Mouse (Mus musculus): ENCODE measurements around the gene Olfml2b. TPM values are rescaled to one million over a fixed set of nuclear protein-coding genes. Genes with fewer than 3 reads are reported as not detected.

Olfml2b gene
- polyA plus RNA-seq, 1 experiment from 2014 or later: 4.5 TPM

GRCm38 (mm10) chr1:170698771-170699170 lies 54.4 kb downstream of the Olfml2b start:
- Histone ChIP-seq H3K4me3 (ENCODE audit: low read depth, low read length) (no peak overlapping the region), H3K4me1 (replicated peaks; ENCODE audit: control insufficient read depth, insufficient read depth, low read length) (no peaks in the 10 kb centered on the region), H3K4me2 (replicated peaks; ENCODE audit: low read depth, low read length) (no peak overlapping the region), H3K27me3 (ENCODE audit: control insufficient read depth, insufficient read depth, low read length) (no peaks in the 10 kb centered on the region), H3K9ac (ENCODE audit: low read depth, low read length) (no peak overlapping the region), H3K27ac (ENCODE audit: low read depth, low read length) (no peak overlapping the region), H3K36me3 (ENCODE audit: control insufficient read depth, insufficient read depth, low read length) (no peaks in the 10 kb centered on the region), H3K9me3 (ENCODE audit: control insufficient read depth, low read length) (no peaks in the 10 kb centered on the region)
- ATAC-seq (ENCODE audit: low FRiP score) (no peak), DNase-seq (ENCODE audit: low spot score) (no peak)
- WGBS: 82% methylated on average over 3 of the region's 3 CpGs

- H3K36me3 ChIP-seq (ENCODE audit: control insufficient read depth, insufficient read depth, low read length): no peaks in the 10 kb centered on the region
- no peaks in the 10 kb centered on the region for H3K4me1 ChIP-seq (replicated peaks; ENCODE audit: control insufficient read depth, insufficient read depth, low read length)
- H3K4me2 ChIP-seq (replicated peaks; ENCODE audit: low read depth, low read length): no peak overlapping the region
- H3K9ac ChIP-seq (ENCODE audit: low read depth, low read length): no peak overlapping the region
- no peaks in the 10 kb centered on the region for H3K9me3 ChIP-seq (ENCODE audit: control insufficient read depth, low read length)
- ATAC-seq (ENCODE audit: low FRiP score) (no peak), DNase-seq (ENCODE audit: low spot score) (no peak)
- no peaks in the 10 kb centered on the region for H3K27me3 ChIP-seq (ENCODE audit: control insufficient read depth, insufficient read depth, low read length)
- H3K27ac ChIP-seq (ENCODE audit: low read depth, low read length): no peak overlapping the region
- WGBS: 81% methylated on average over 9 of the region's 9 CpGs
- no peak overlapping the region for H3K4me3 ChIP-seq (ENCODE audit: low read depth, low read length)
These were observed 55.2 kb downstream of the Olfml2b start for GRCm38 (mm10) chr1:170699553-170699952.

- H3K4me3 ChIP-seq (ENCODE audit: low read depth, low read length): no peak overlapping the region
- ATAC-seq (ENCODE audit: low FRiP score) (no peak), DNase-seq (ENCODE audit: low spot score) (no peak)
- no peaks in the 10 kb centered on the region for H3K27me3 ChIP-seq (ENCODE audit: control insufficient read depth, insufficient read depth, low read length)
- no peaks in the 10 kb centered on the region for H3K9me3 ChIP-seq (ENCODE audit: control insufficient read depth, low read length)
- 84% methylated on average over 3 of the region's 3 CpGs for WGBS
- no peak overlapping the region for H3K27ac ChIP-seq (ENCODE audit: low read depth, low read length)
- H3K9ac ChIP-seq (ENCODE audit: low read depth, low read length): no peak overlapping the region
- no peaks in the 10 kb centered on the region for H3K4me1 ChIP-seq (replicated peaks; ENCODE audit: control insufficient read depth, insufficient read depth, low read length)
- H3K4me2 ChIP-seq (replicated peaks; ENCODE audit: low read depth, low read length): no peak overlapping the region
- no peaks in the 10 kb centered on the region for H3K36me3 ChIP-seq (ENCODE audit: control insufficient read depth, insufficient read depth, low read length)
These were observed 56.2 kb downstream of the Olfml2b start for GRCm38 (mm10) chr1:170700496-170701027.

DNA sequence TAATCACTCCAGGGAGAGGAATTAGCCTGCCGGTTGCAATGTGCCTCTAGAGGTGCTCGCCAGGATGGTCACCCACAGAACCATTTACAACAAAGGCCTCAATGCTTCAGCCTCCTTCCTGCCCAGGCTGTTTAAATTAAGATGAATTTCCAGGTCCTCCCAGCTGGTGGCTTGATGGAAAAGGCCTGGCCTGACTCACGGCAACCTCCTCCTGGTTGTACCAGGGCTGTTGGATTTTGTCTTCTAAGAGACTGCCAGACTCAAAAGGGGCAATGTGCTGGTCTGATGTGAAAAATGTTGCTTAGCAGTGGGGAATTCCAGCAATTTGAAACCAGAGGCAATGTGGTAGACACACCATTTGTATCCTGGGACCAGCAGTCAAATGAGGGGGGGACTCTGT lies 56.8 kb downstream of the Olfml2b start:
- 58% methylated on average over 3 of the region's 3 CpGs for WGBS
- DNase-seq (ENCODE audit: low spot score) (peak; percentile 11), ATAC-seq (ENCODE audit: low FRiP score) (no peak)
- H3K4me3 ChIP-seq (ENCODE audit: low read depth, low read length): no peak overlapping the region
- no peaks in the 10 kb centered on the region for H3K27me3 ChIP-seq (ENCODE audit: control insufficient read depth, insufficient read depth, low read length)
- no peak overlapping the region for H3K27ac ChIP-seq (ENCODE audit: low read depth, low read length)
- H3K4me1 ChIP-seq (replicated peaks; ENCODE audit: control insufficient read depth, insufficient read depth, low read length): no peaks in the 10 kb centered on the region
- H3K9ac ChIP-seq (ENCODE audit: low read depth, low read length): no peak overlapping the region
- H3K9me3 ChIP-seq (ENCODE audit: control insufficient read depth, low read length): no peaks in the 10 kb centered on the region
- H3K4me2 ChIP-seq (replicated peaks; ENCODE audit: low read depth, low read length): no peak overlapping the region
- no peaks in the 10 kb centered on the region for H3K36me3 ChIP-seq (ENCODE audit: control insufficient read depth, insufficient read depth, low read length)

DNA sequence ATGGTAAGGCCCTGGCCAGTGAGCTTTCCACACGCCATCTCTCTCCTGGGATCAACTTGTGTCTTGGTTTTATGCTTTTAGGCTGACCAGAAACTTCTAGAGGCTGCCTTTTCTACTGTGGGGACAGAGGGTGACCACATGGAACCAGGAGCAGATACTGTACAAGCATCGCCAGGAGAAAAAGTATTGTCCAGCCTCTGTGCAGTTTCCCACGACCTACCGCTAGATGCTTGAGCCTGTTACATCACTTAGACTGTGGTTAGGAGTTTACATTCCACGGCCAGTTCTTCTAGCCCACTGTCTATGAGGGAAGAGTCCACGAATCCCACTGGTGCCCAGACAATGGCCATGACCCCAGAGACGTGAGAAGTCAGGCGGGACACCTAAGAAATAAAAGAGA lies 57.2 kb downstream of the Olfml2b start:
- 82% methylated on average over 8 of the region's 8 CpGs for WGBS
- no peak overlapping the region for H3K9ac ChIP-seq (ENCODE audit: low read depth, low read length)
- DNase-seq (ENCODE audit: low spot score): no peak
- no peaks in the 10 kb centered on the region for H3K27me3 ChIP-seq (ENCODE audit: control insufficient read depth, insufficient read depth, low read length)
- no peaks in the 10 kb centered on the region for H3K9me3 ChIP-seq (ENCODE audit: control insufficient read depth, low read length)
- no peak overlapping the region for H3K4me3 ChIP-seq (ENCODE audit: low read depth, low read length)
- no peak for ATAC-seq (ENCODE audit: low FRiP score)
- H3K27ac ChIP-seq (ENCODE audit: low read depth, low read length): no peak overlapping the region
- H3K4me1 ChIP-seq (replicated peaks; ENCODE audit: control insufficient read depth, insufficient read depth, low read length): no peaks in the 10 kb centered on the region
- H3K4me2 ChIP-seq (replicated peaks; ENCODE audit: low read depth, low read length): no peak overlapping the region
- H3K36me3 ChIP-seq (ENCODE audit: control insufficient read depth, insufficient read depth, low read length): no peaks in the 10 kb centered on the region

DNA sequence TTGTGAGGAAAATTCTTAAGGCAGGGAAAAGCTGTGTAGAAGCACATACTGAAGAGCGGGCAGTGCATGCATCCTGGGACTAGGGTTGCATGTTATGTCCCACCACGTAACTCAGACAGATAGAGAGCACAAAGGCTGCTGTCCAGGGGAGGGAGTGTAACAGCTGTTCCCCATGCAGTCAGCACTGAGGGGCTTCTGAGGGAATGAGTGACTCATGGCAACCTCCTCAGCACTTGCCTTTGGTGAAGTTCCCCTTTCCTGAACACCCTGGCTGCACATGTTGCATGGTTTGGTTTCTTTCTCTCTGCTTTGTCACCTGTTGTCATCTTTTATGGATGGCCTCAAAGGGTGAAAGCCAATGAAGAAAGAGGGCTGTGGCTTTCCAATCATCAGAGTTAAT lies 57.9 kb downstream of the Olfml2b start:
- Histone ChIP-seq H3K9me3 (ENCODE audit: control insufficient read depth, low read length) (no peaks in the 10 kb centered on the region), H3K4me3 (ENCODE audit: low read depth, low read length) (no peak overlapping the region), H3K4me2 (replicated peaks; ENCODE audit: low read depth, low read length) (no peak overlapping the region), H3K36me3 (ENCODE audit: control insufficient read depth, insufficient read depth, low read length) (no peaks in the 10 kb centered on the region), H3K9ac (ENCODE audit: low read depth, low read length) (no peak overlapping the region), H3K27ac (ENCODE audit: low read depth, low read length) (no peak overlapping the region), H3K4me1 (replicated peaks; ENCODE audit: control insufficient read depth, insufficient read depth, low read length) (no peaks in the 10 kb centered on the region), H3K27me3 (ENCODE audit: control insufficient read depth, insufficient read depth, low read length) (no peaks in the 10 kb centered on the region)
- no peak for ATAC-seq (ENCODE audit: low FRiP score)
- WGBS: 80% methylated on average over 2 of the region's 2 CpGs
- DNase-seq (ENCODE audit: low spot score): no peak

DNA sequence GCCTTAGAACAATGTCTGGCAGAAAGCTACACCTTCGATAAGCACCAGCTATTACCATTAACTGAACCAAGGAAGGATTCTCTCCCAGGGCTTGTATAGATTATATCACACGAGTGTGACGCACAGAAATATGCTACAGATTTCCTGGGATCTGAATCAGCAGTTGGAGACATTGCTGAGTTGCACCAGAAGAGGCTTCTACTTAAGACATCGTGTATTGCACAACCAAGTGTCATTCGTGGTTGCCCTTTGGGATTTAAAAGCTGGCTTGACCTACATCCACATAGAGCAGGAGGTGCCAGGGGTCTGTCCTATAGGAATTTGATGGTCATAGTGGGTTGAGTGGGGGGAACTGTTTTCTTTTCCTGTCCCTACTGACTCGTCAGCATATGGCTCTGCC lies 58.6 kb downstream of the Olfml2b start:
- 88% methylated on average over 6 of the region's 6 CpGs for WGBS
- Histone ChIP-seq H3K4me2 (replicated peaks; ENCODE audit: low read depth, low read length) (no peak overlapping the region), H3K4me1 (replicated peaks; ENCODE audit: control insufficient read depth, insufficient read depth, low read length) (no peaks in the 10 kb centered on the region), H3K27ac (ENCODE audit: low read depth, low read length) (no peak overlapping the region), H3K27me3 (ENCODE audit: control insufficient read depth, insufficient read depth, low read length) (no peaks in the 10 kb centered on the region), H3K36me3 (ENCODE audit: control insufficient read depth, insufficient read depth, low read length) (no peaks in the 10 kb centered on the region), H3K9me3 (ENCODE audit: control insufficient read depth, low read length) (no peaks in the 10 kb centered on the region), H3K4me3 (ENCODE audit: low read depth, low read length) (no peak overlapping the region), H3K9ac (ENCODE audit: low read depth, low read length) (no peak overlapping the region)
- DNase-seq (ENCODE audit: low spot score) (no peak), ATAC-seq (ENCODE audit: low FRiP score) (no peak)

DNA sequence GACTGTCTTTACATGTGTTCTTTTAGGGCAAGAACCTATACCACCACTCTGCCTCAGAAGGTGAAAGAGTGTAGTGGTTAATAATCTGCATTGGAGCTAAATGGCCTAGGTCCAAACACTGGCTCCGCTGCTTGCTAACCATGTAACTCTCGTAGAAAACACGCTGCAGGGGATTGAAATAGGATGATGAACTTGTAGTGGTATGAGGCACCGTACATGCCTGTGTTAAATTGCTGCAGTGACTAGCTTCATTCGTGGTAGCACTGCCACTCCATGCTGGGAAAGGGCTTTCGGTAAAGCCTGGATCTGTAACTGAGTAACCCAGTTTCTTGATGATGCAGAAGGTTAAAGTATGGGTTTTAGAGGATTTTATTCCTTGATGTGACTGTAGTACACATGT lies 59.8 kb downstream of the Olfml2b start:
- no peak overlapping the region for H3K4me3 ChIP-seq (ENCODE audit: low read depth, low read length)
- no peaks in the 10 kb centered on the region for H3K27me3 ChIP-seq (ENCODE audit: control insufficient read depth, insufficient read depth, low read length)
- DNase-seq (ENCODE audit: low spot score) (no peak), ATAC-seq (ENCODE audit: low FRiP score) (no peak)
- no peak overlapping the region for H3K27ac ChIP-seq (ENCODE audit: low read depth, low read length)
- H3K4me2 ChIP-seq (replicated peaks; ENCODE audit: low read depth, low read length): no peak overlapping the region
- H3K36me3 ChIP-seq (ENCODE audit: control insufficient read depth, insufficient read depth, low read length): no peaks in the 10 kb centered on the region
- no peak overlapping the region for H3K9ac ChIP-seq (ENCODE audit: low read depth, low read length)
- no peaks in the 10 kb centered on the region for H3K4me1 ChIP-seq (replicated peaks; ENCODE audit: control insufficient read depth, insufficient read depth, low read length)
- H3K9me3 ChIP-seq (ENCODE audit: control insufficient read depth, low read length): no peaks in the 10 kb centered on the region
- WGBS: 91% methylated on average over 6 of the region's 6 CpGs

- Histone ChIP-seq H3K9ac (ENCODE audit: low read depth, low read length) (no peak overlapping the region), H3K4me2 (replicated peaks; ENCODE audit: low read depth, low read length) (no peak overlapping the region), H3K4me1 (replicated peaks; ENCODE audit: control insufficient read depth, insufficient read depth, low read length) (no peaks in the 10 kb centered on the region), H3K27me3 (ENCODE audit: control insufficient read depth, insufficient read depth, low read length) (no peaks in the 10 kb centered on the region), H3K36me3 (ENCODE audit: control insufficient read depth, insufficient read depth, low read length) (no peaks in the 10 kb centered on the region), H3K9me3 (ENCODE audit: control insufficient read depth, low read length) (no peaks in the 10 kb centered on the region), H3K27ac (ENCODE audit: low read depth, low read length) (no peak overlapping the region), H3K4me3 (ENCODE audit: low read depth, low read length) (no peak overlapping the region)
- no peak for DNase-seq (ENCODE audit: low spot score)
- no peak for ATAC-seq (ENCODE audit: low FRiP score)
- 87% methylated on average over 4 of the region's 4 CpGs for WGBS
These were observed 60.7 kb downstream of the Olfml2b start for GRCm38 (mm10) chr1:170704911-170705594.
